Mouse (Mus musculus): ENCODE measurements around the gene Slc35f6.
A peak's percentile ranks its signal among the peaks of the same experiment; 100 is the strongest.

The Slc35f6 gene

DNA sequence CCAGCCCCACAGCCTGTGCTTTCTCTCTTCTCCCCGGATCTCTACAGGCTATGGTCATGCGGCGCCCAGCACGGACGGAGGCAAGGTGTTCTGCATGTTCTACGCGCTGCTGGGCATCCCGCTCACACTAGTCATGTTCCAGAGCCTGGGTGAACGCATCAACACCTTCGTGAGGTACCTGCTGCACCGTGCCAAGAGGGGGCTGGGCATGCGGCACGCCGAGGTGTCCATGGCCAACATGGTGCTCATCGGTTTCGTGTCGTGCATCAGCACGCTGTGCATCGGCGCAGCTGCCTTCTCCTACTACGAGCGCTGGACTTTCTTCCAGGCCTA lies 25.9 kb upstream of the Slc35f6 start:
- DNase-seq, result no peak

DNA sequence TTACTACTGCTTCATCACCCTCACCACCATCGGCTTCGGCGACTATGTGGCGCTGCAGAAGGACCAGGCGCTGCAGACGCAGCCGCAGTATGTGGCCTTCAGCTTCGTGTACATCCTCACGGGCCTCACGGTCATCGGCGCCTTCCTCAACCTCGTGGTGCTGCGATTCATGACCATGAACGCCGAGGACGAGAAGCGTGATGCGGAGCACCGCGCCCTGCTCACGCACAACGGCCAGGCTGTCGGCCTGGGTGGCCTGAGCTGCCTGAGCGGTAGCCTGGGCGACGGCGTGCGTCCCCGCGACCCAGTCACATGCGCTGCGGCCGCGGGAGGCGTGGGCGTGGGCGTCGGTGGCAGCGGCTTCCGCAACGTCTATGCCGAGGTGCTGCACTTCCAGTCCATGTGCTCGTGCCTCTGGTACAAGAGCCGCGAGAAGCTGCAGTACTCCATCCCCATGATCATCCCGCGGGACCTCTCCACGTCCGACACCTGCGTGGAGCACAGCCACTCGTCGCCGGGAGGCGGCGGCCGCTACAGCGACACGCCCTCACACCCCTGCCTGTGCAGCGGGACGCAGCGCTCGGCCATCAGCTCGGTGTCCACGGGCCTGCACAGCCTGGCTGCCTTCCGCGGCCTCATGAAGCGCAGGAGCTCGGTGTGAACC lies 25.4 kb upstream of the Slc35f6 start:
- peak; percentile 59 for DNase-seq

DNA sequence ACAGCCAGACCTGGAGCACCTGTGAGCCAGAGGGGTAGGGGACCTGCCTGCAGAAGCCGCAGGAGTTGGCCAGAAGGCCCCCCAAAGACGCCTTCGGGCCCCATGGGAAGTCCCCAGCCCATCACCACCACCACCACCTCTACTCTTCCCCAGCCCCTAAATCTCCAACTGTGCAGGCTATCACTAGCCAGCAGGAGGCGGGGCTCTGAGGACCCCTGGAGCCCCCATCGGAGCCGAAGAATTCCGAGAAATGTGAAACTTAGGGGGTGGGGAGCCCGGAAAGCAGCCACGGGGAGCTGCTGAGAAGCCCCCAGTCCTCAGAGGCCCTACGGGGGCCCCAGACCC lies 24.9 kb upstream of the Slc35f6 start:
- DNase-seq, result no peak

DNA sequence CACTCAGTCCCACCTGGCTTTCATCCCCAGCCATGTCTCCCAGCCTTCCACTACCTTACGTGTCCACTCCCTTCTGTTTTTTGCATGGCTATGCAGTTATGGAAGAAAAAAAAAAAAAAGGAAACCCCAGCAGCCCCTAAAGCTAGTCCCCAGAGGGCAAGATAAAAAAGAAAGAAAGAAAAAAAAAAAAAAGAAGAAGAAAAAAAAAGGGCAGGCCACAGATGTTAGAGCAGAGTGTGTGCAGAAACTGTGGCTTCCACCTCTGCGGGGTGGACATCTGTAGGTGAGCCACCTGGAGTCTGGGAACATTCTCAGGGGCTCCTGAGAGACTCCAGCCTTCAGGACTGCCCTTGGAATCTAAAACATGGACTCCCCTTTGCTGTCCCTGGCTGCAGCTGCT lies 24.4 kb upstream of the Slc35f6 start:
- DNase-seq, result no peak

DNA sequence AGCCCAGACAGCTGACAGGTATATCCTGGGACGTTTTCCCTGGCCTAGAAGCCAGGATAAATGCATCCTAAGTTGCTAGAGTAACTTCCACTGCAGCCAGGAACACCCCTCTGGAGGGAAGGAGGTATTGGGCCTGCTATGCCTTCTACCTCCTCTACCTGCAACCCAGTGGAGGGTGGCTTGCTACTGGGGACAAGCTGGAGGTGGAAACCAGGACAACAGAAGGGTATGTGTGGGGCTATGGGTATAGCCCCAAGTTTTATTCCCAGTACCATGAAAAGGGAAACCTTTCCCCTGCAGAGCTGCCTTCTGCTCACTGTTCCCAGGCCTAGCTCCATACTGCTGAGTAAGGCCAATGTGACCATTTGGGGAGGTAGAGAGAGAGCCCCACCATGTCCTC lies 23.4 kb upstream of the Slc35f6 start:
- no peak for DNase-seq

DNA sequence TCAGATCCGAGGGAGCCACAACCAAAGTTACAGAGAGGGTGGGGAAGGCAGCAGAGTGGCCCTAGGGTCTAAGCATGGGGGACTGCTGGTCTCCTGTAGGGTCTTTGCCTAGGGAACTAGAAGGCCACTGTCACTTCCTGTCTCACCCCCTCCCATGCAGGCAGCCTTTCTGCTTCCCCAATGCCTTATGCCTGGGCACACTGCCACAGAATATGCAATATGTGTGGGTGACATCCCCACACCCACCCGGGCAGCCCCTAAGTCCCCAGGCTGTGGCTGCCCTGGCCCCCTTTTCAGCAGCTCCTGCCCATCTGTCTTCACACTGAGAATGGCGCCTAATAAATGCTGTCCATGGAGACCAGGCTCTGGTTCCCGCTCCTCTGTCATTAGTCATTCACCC lies 22.8 kb upstream of the Slc35f6 start:
- no peak for DNase-seq

DNA sequence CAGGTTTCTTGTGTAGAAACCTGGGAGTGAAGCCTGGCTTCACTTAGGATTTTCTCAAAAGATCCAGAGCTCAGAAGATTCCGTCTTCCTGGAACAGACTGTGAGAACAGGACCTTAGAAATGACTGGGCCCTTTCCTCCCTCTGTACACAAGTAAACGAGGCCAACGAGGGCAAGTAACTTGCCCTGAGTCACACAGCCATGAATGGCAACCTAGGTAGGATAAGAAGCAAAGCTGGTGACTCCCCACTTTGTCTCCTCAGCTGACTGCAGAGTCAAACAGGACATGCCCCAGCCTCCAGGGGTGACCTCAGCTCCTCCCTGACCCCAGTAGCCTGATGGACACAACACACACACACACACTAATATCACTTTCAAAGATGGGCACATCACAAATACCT lies 22.4 kb upstream of the Slc35f6 start:
- no peak for DNase-seq

DNA sequence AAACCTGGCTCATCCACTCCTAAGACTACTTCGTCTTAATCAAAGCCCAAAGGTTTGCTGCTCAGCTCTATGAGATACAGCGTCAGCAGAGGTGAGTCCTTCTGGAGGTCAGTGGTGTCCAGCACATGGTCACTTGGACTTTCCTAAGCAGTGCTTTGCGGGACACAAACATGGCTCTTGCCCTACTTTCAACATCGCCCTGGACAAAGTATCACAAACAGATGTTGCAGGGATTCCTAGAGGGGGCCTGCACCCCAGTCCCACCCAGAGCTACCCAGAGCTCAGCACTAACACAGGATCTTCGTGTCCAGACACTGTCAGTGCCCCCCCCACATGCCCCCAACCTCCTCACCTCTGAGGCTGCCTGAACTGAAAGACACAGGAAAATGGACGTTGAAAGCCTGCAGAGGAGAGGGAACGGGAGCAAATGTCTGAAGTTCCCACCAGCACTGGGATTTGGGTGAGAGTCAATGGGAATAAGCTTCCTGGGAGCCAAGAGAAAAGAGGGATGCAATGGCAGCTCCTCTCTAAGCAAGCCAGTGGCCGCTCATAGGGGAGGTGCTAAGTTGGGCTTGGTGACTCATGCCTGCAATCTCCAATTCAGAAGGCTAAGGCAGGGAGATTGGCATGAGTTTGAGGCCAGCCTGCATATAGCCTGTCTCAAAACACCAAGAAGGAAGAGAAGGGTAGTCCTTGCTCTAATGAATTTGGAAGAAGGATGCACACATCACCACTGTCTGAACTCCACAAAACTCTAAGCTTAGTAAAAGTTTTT lies 21.2 kb upstream of the Slc35f6 start:
- DNase-seq, result no peak

DNA sequence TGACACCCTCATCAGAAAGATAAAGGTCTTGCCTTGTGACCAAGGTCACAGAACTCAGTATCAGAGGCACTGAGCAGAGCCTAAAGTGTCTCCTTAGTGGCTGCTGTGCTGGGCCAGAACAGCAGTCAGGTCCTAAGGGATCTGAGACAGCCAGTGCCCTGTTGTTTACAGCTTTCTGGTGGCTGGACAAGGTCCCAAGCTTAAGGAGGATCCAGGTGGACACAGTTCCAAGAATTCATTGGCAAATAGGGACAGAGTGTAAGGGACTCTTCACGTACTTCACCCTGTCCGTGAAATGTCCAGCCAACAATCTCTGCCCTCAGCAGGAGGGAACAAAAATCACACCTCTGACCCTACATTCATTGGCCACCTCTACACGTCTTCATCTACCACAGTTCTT lies 19.2 kb upstream of the Slc35f6 start:
- DNase-seq, result no peak

DNA sequence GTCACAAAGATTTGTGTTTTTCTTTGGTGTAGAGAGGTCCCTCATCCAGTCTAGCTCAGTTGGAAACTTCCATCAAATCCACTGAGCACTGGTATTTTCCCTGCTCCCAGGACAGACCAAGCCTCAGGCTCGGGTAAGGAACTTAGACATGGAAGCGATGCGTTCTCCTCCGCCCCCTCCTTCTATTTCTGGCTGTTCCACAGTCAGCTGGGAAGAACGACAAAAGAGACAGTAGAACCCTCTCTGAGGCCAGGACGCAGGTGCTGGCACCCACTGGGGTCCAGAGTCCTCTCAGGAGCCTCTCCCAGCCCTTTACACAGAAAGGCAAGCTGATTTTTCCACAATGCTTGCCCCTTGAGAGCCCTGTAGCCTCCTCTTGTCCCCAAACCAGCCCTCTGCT lies 17.3 kb upstream of the Slc35f6 start:
- DNase-seq, result no peak

DNA sequence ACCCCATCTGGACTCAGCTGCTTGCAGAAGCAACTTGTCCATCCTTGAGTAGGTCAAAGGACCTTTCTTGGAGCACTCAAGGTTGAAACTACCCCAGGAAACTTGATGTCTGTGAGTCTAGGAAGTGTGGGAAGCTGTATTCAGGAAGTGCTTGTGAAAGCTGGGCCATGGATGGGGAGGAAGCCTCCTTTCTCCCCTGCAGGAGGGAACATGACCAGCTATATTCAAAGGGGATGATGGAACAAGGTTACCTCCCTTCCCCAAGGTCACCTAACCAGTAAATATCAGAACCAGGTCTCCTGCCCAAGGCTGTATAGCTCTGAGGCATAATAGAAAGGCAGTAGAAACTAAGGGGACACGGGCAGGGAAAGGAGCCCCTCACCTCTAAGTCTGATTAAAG lies 15.6 kb upstream of the Slc35f6 start:
- DNase-seq, result no peak

DNA sequence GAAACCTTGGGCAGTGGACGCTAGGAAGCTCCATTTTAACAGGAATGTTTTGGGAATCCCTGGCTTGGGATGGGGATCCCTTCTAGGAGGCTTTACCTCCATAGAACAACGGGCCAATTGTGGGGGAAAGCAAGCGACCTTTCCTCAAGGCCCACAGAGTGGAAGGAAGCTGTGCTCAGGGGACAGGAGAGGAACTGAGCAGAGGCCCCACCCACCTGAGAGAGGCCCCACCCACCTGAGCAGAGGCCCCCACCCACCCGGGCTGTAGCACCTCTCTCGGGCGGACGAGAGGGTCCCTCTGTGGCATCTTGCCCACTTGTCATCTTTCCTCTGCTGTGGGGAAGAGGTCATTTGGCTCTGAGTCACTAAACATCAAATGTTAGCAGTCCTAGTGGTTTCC lies 10.7 kb upstream of the Slc35f6 start:
- no peak for DNase-seq

DNA sequence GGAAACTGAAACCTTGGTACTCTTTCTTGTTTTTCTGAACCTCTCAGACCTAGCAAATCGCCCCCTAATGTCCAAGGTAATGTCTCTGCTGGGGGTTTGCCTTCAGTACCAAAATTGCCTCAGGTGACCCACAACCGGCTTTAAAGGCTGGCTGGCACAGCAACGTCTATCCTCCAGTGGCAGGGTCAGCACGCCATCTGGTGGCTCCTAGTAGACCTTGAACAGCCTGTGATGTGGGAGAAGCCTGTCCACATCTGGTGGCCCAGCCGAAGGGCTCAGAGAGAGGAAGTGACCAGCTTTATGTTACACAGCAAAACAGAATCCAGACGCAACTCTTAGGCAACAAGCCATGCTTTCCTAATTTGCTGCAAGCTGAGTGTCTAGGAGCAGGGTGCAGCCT lies 9.7 kb upstream of the Slc35f6 start:
- DNase-seq, result peak; percentile 91

DNA sequence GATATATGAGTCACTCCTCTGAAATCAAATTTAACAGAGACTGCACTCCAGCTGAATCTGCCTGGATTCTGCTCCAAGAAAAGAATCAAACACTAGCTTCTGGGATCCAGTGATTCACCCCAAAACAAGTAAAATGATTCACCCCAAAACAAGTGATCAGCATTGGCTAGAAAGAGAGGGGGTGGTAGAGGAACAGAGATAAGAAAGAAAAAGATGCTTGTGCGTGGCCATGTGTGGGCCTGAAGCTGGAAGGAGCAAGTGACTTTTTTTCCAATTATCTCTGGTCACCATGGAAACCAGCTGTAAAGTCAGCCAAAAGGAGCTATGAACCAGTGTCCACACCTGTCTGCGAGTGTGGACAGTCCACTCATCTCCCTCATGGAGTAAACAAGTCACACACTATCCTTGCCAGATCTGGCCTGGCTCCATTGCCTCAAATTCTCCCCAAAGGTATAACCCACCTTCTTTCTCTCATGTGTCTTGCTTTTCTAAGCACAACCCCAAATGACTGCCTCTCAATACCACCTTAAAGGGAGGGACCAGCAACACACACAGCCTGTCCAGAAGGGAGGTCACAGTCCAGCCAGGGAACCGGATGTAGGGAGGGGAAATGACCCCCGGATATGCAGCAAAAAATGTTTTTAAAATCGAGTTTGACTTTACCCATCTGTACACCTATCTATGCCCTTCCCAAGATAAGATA lies 4.1 kb upstream of the Slc35f6 start:
- peak; percentile 33 for DNase-seq

DNA sequence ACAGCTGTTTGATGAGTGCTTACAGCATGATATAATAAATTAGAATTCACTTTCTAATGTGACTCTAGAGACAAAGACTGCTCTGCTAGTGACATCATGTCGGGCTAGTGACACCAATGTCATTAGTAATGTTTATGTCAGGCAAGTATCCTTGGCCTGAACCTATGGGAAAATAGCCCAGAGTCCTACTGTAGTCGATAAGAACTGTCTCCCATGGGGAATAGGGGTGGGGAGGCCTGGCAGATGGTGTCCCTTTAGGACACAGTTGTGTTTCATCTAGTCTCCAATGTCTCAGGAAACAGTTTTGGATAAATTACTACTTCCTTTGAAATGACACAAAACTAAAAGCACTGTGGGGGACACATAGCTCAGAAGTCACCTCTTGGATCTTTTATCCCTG lies 1.7 kb upstream of the Slc35f6 start:
- DNase-seq, result peak; percentile 83

DNA sequence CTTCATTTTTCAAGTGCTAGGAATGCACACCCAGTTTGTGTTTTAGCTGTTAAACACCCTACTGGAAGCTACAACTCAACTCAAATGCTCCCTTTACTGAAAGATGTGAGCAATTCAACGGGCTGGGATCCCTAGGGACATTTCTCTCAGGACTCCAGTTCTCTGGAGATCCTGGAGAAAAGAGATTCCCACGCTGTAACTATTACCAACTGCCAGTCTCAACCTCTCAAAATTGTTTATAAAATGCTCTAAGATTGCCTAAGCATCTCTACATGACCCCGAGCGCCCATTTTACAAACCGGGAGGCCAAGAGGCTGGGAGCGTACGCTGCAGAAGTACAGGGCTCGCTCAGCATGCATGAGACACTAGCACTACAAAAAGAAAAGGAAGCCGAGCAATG lies 337 bp upstream of the Slc35f6 start:
- no peak for DNase-seq

DNA sequence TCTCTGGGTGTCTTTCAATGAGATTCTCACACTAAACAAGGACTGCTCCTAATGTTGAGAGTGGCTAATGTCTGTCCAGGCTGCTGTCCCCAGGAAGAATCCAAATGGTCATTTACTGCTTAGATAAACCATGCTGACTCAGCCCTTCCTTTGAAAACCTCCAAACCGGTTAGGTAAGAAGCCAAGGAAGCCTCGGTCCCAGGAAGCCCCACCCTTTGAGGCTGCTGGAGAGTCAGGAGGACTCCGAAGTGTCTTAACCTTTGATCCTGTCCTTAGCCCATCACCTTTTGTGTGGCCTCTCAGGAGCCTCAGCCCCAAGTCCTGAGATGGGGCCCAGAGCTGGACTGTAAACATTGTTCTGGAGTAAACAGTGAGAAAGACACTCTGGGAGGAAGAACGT lies 1.8 kb downstream of the Slc35f6 start:
- DNase-seq, result no peak

DNA sequence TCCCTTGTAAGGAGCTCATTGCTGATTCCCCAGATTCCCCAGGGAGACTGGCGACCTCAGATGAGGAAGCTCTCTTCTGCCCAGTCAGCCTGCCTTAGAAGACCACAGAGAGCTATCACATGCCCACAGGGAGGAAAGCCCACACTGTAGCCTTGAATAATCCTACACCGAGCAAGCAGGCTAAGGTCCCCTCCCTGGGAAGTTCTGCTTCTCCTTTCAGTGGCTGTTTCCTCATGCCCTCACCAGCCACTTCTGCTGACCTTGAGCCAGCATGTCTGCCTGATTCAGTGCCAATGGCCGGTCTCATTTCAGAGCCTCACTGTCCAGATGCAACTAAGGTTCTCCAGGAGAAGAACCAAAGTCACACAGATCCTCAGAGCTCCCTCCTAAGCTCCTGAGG lies 3.0 kb downstream of the Slc35f6 start:
- DNase-seq, result no peak

DNA sequence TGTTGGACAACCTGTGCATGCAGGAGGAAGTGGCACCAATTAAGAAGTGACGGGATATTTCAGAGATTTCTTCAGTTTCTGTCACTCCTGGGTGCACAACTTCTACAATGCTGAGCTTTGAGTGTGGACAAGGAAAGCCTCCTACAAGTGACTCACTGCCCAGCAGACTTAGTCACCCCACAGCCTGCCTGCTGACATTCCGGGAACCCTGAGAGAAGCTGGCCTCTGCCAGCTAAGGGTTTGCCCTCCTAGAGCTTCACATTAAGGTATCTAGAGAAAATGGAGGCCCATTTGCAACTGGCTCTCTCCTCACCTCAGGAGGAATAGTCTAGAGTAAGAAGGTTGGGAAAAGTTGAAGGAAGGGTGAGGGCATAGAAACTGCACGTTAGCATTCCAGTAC lies 3.8 kb downstream of the Slc35f6 start:
- DNase-seq, result no peak

DNA sequence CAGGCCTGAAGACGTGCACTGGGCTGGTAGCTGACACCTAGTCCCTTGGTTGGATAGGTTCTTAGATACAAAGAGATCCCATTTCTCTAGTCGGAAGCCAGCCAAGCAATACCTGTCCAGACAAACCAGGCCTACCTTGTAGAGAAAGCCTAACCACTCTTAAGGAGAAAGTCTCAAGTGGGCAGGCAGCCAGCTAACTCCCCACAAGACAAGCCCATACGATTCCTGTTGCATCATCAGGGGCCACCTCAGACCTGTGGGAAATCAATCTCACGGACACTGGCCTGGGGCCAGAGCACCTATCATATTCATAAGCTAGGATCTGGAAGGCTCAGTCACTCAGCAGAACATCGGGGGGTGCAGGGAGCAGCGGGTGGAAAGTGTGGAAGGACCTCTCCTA lies 5.5 kb downstream of the Slc35f6 start:
- no peak for DNase-seq

DNA sequence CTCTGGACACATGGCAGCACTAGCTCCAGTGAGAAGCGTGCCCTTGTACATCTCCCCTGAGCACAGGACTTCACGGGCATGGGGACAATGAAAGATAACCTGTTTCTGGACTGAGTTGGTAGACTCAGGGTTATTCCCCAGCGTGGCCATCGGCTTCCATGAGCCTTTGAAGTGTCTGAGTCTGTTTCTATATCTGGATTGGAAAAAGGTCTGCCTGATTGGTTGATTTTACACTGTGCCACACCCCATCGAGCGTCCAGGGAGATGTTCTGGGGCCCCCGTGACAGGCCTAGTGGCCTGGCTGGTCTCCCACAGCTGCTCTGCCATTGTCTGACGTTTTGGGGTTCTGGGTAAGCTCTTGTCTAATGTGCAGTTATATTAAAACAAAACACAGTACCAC lies 7.3 kb downstream of the Slc35f6 start:
- DNase-seq, result no peak

DNA sequence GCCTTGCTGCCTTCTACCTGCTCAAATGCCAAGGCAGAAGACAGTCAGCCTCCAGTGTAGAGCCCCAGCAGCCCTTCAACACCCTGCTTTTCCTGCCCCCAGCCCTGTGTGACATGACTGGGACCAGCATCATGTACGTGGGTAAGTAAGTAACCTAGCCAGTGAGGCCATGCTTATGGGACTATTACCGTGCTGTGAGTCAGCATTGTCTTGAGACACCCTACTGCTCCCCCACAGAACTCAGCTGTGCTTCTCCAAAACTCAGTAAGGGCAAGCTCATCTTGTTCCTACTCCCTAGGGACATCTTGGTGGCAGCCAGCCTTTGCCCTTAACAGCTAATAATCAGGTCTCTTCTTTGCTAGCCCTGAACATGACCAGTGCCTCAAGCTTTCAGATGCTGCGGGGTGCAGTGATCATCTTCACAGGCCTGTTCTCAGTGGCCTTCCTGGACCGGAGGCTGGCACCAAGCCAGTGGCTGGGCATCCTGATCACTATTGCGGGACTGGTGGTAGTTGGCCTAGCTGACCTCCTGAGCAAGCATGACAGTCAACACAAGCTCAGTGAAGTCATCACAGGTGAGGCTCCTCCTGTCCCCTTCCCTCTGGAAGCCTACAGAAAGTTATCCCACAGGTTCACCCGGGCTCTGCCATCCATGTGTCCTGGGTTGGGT lies 7.9 kb downstream of the Slc35f6 start:
- no peak for DNase-seq

DNA sequence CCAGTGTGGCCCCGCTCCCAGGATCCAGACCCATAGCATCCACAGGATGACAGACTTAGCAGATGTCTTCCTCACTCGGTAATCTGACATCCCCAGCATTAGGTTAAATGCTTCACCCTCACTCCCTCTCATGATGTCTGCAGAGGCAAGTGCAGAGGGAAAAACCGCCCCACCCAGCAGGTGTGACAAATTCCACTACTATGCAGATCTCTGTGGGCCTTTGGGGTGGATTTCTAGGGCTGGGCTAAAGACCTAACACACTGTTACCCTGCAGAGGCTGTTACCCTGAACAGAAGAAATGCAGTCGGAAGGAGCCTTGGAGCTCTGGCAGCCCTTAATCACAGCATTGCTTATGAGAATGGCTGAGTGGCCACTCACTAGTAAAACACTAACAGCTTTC lies 11.3 kb downstream of the Slc35f6 start:
- DNase-seq, result no peak

DNA sequence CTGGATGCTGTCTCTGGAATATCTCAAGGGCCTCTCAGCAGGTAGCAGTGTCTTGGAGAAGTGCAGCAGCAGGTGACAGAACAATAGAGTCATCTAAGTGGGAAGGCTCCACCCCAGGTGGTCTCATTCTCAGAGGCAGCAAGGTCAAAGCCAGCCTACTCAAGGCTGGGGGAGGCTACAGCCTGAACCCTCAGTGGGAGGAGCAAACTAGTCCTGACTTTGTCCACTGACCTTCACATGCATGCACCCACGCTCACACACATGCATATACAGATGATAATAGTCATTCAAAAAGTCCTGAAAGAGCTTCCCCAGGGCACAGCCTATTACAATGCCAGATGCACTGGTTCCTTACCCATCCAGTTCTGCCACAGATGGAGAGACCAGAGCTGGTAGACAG lies 12.5 kb downstream of the Slc35f6 start:
- no peak for DNase-seq
